Mouse (Mus musculus): ENCODE measurements around the gene P4hb. TPM values are rescaled to one million over a fixed set of nuclear protein-coding genes. Genes with fewer than 3 reads are reported as not detected.
"Not testable (repeated sequence)": the region's sequence is repeated elsewhere in the genome, so short reads cannot be mapped to it uniquely, and the experiment has no call there.

The P4hb gene
- total and polyA plus RNA-seq, 3 experiments: 563 to 1,152 (median 625) TPM

DNA sequence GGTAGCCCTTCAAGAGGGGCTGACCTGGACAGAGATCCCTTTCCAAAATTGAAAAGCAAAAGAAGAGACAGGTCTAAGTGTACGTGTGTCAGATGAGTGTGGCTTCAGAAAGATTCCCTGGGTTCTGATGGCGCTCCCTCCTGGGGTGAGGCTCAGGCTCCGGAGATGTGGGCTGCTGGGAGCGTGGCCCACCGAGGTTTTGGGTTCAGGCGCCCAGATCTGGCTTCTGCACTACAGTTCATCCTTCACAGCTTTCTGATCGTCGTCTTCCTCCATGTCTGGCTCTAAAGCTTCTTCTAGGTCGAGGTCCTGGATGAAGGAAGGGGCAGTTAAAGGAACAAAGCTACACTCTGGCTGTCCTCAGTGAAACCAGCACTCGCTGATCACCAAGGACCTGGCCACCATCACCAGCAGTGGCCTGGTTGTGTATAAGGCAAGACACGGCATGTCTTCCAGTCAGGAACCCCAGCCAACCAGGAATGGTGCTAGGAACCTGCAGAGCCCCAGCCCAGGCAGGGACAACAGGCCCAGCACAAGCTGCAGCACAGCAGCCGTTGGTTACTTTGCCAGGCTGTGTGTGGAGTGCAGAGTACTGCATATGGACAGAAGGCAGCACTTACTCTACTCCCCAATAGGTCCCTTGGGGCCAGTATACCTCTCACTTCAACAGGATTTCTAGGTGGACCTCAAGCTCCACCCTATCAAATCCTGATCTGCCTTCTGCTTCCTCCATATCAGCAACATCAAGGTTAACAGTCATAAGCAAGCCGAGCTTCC is 11.9 kb downstream of the P4hb start:
- Histone ChIP-seq H3K9ac (ENCODE audit: control insufficient read depth, low read depth, low read length, poor library complexity, severe bottlenecking) (no peak overlapping the region), H3K36me3 (ENCODE audit: control insufficient read depth in 1 of 2, insufficient read depth in 2 of 2, low read length in 2 of 2) (peaks cover 0 to 33% of the 10 kb centered on the region in 2 experiments; a peak in 2 of 4 replicates), H3K79me2 (ENCODE audit: control insufficient read depth, insufficient read depth, low read length, poor library complexity) (no peaks in the 10 kb centered on the region), H3K4me1 (ENCODE audit: control insufficient read depth in 1 of 2, insufficient read depth in 2 of 2, low read length in 2 of 2) (no peaks in the 10 kb centered on the region), H3K9me3 (replicated peaks; ENCODE audit: insufficient read depth, low read length) (no peaks in the 10 kb centered on the region), H3K4me3 (ENCODE audit: control insufficient read depth in 1 of 2, insufficient read depth in 1 of 2, low read depth in 2 of 2, low read length in 2 of 2) (no peak overlapping the region), H3K27ac (ENCODE audit: control insufficient read depth, low read depth, low read length) (no peak overlapping the region), H3K27me3 (ENCODE audit: control insufficient read depth in 1 of 2, insufficient read depth in 2 of 2, low read length in 2 of 2) (no peaks in the 10 kb centered on the region)
- no peak for TF ChIP-seq GATA1 (IDR thresholded peaks at IDR 0.05; ENCODE audit: low read depth, low read length)
- TF ChIP-seq USF2 (IDR thresholded peaks at IDR 0.05; ENCODE audit: borderline replicate concordance in 1 of 2, insufficient read depth in 1 of 2, low read depth in 1 of 2, low read length in 2 of 2): no peak
- TF ChIP-seq MAZ (IDR thresholded peaks at IDR 0.05; ENCODE audit: low read depth, low read length): no peak
- TF ChIP-seq CTCF (IDR thresholded peaks at IDR 0.05 in 2 of 3, conservative IDR thresholded peaks at IDR 0.05 in 1 of 3; ENCODE audit: control insufficient read depth in 1 of 3, insufficient read depth in 1 of 3, low read depth in 2 of 3, low read length in 3 of 3, poor library complexity in 1 of 3, severe bottlenecking in 1 of 3): no peak
- TF ChIP-seq MYB (IDR thresholded peaks at IDR 0.05; ENCODE audit: low read depth, low read length): no peak
- no peak for TF ChIP-seq ZMIZ1 (IDR thresholded peaks at IDR 0.05; ENCODE audit: low read depth, low read length)
- no peak for TF ChIP-seq MEF2A (IDR thresholded peaks at IDR 0.05; ENCODE audit: extremely low read depth, insufficient replicate concordance, low read depth, low read length, poor library complexity, severe bottlenecking)
- TF ChIP-seq MXI1 (IDR thresholded peaks at IDR 0.05; ENCODE audit: low read depth, low read length): no peak
- no peak for TF ChIP-seq ZNF384 (IDR thresholded peaks at IDR 0.05; ENCODE audit: low read depth, low read length)
- no peak for TF ChIP-seq JUND (IDR thresholded peaks at IDR 0.05; ENCODE audit: low read depth, low read length)
- no peak for DNase-seq (ENCODE audit: low read depth, low spot score)

DNA sequence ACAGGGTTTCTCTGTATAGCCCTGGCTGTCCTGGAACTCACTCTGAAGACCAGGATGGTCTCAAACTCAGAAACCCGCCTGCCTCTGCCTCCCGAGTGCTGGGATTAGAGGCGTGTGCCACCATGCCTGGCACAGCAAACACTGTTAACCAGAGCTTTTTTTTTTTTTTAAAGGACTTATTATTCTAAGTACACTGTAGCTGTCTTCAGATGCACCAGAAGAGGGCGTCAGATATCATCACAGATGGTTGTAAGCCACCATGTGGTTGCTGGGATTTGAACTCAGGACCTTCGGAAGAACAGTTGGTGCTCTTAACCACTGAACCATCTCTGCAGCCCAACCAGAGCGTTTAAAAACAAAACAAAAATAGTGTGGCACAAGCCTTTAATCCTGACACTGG is 14.2 kb downstream of the P4hb start:
- DNase-seq (ENCODE audit: low read depth, low spot score): peak; percentile 61
- H3K9me3 ChIP-seq (replicated peaks; ENCODE audit: insufficient read depth, low read length); H3K27me3 ChIP-seq (ENCODE audit: control insufficient read depth in 1 of 2, insufficient read depth in 2 of 2, low read length in 2 of 2); H3K9ac ChIP-seq (ENCODE audit: control insufficient read depth, low read depth, low read length, poor library complexity, severe bottlenecking); H3K79me2 ChIP-seq (ENCODE audit: control insufficient read depth, insufficient read depth, low read length, poor library complexity); H3K27ac ChIP-seq (ENCODE audit: control insufficient read depth, low read depth, low read length); H3K4me3 ChIP-seq (ENCODE audit: control insufficient read depth in 1 of 2, insufficient read depth in 1 of 2, low read depth in 2 of 2, low read length in 2 of 2); H3K4me1 ChIP-seq (ENCODE audit: control insufficient read depth in 1 of 2, insufficient read depth in 2 of 2, low read length in 2 of 2): not testable (repeated sequence)
- TF ChIP-seq SMC3 (IDR thresholded peaks at IDR 0.05; ENCODE audit: low read depth, low read length) (peak; percentile 7; the same call in 1 of the 2 replicates), CTCF (IDR thresholded peaks at IDR 0.05 in 2 of 3, conservative IDR thresholded peaks at IDR 0.05 in 1 of 3; ENCODE audit: control insufficient read depth in 1 of 3, insufficient read depth in 1 of 3, low read depth in 2 of 3, low read length in 3 of 3, poor library complexity in 1 of 3, severe bottlenecking in 1 of 3) (peak in 1 of 3 experiments; percentile 20; a peak in 1 of 6 replicates)
- peaks cover 0 to 15% of the 10 kb centered on the region in 2 experiments; a peak in 2 of 4 replicates for H3K36me3 ChIP-seq (ENCODE audit: control insufficient read depth in 1 of 2, insufficient read depth in 2 of 2, low read length in 2 of 2)

DNA sequence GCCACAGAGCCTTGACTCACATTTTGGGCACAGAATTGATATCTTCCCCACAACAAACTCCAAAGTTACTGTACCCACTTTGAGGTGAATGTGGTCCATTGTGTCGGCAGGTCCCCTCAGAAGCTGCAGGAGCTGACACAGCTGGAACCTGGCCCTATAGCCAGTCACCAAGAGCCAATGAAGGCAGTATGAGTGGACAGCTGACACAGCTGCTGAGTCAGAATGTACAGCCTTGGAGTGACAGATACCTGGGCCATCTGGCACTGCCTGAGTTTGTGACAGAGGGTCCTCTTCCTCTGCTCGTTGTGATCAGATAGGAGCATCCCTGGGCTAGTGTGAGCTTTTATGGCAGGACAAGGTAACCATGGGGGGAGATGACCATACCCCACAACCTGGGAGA is 17.8 kb downstream of the P4hb start:
- peaks cover 0 to 3% of the 10 kb centered on the region in 2 experiments; a peak in 2 of 4 replicates for H3K4me1 ChIP-seq (ENCODE audit: control insufficient read depth in 1 of 2, insufficient read depth in 2 of 2, low read length in 2 of 2)
- peaks cover under 1 to 2% of the 10 kb centered on the region in 2 experiments; a peak in 3 of 4 replicates for H3K36me3 ChIP-seq (ENCODE audit: control insufficient read depth in 1 of 2, insufficient read depth in 2 of 2, low read length in 2 of 2)
- no peak overlapping the region for H3K27ac ChIP-seq (ENCODE audit: control insufficient read depth, low read depth, low read length)
- H3K79me2 ChIP-seq (ENCODE audit: control insufficient read depth, insufficient read depth, low read length, poor library complexity): peaks cover 2% of the 10 kb centered on the region; the same call in 1 of the 2 replicates
- no peaks in the 10 kb centered on the region for H3K9me3 ChIP-seq (replicated peaks; ENCODE audit: insufficient read depth, low read length)
- H3K27me3 ChIP-seq (ENCODE audit: control insufficient read depth in 1 of 2, insufficient read depth in 2 of 2, low read length in 2 of 2): no peaks in the 10 kb centered on the region
- H3K4me3 ChIP-seq (ENCODE audit: control insufficient read depth in 1 of 2, insufficient read depth in 1 of 2, low read depth in 2 of 2, low read length in 2 of 2): no peak overlapping the region
- no peak for DNase-seq (ENCODE audit: low read depth, low spot score)
- H3K9ac ChIP-seq (ENCODE audit: control insufficient read depth, low read depth, low read length, poor library complexity, severe bottlenecking): no peak overlapping the region
- TF ChIP-seq GABPA (IDR thresholded peaks at IDR 0.05; ENCODE audit: low read depth, low read length) (no peak), NELFE (IDR thresholded peaks at IDR 0.05; ENCODE audit: low read depth, low read length) (no peak), EP300 (IDR thresholded peaks at IDR 0.05; ENCODE audit: low read depth in 1 of 2, low read length in 2 of 2) (no peak), TCF12 (IDR thresholded peaks at IDR 0.05; ENCODE audit: low read depth, low read length) (no peak), ZMIZ1 (IDR thresholded peaks at IDR 0.05; ENCODE audit: low read depth, low read length) (no peak), RCOR1 (IDR thresholded peaks at IDR 0.05; ENCODE audit: low read depth, low read length) (no peak), E2F4 (IDR thresholded peaks at IDR 0.05; ENCODE audit: borderline replicate concordance, low read depth, low read length) (no peak), MAZ (IDR thresholded peaks at IDR 0.05; ENCODE audit: low read depth, low read length) (no peak), USF1 (IDR thresholded peaks at IDR 0.05; ENCODE audit: low read depth, low read length) (no peak), SMC3 (IDR thresholded peaks at IDR 0.05; ENCODE audit: low read depth, low read length) (no peak), UBTF (IDR thresholded peaks at IDR 0.05; ENCODE audit: borderline replicate concordance, insufficient read depth, low read depth, low read length) (no peak), CTCF (IDR thresholded peaks at IDR 0.05 in 2 of 3, conservative IDR thresholded peaks at IDR 0.05 in 1 of 3; ENCODE audit: control insufficient read depth in 1 of 3, insufficient read depth in 1 of 3, low read depth in 2 of 3, low read length in 3 of 3, poor library complexity in 1 of 3, severe bottlenecking in 1 of 3) (no peak), MXI1 (IDR thresholded peaks at IDR 0.05; ENCODE audit: low read depth, low read length) (no peak), RAD21 (IDR thresholded peaks at IDR 0.05; ENCODE audit: low read depth, low read length) (no peak), MEF2A (IDR thresholded peaks at IDR 0.05; ENCODE audit: extremely low read depth, insufficient replicate concordance, low read depth, low read length, poor library complexity, severe bottlenecking) (no peak), MYC (IDR thresholded peaks at IDR 0.05; ENCODE audit: low read depth, low read length) (no peak), ZNF384 (IDR thresholded peaks at IDR 0.05; ENCODE audit: low read depth, low read length) (no peak)
